Mouse (Mus musculus) B cell, adult 62 days (primary cell): ENCODE measurements around the gene Olfr248. TPM values are rescaled to one million over a fixed set of nuclear protein-coding genes. Genes with fewer than 3 reads are reported as not detected.

ENCODE experiments used
- total RNA-seq: library from RNA; stranded (reverse); gene quantifications from 4 replicates; pipeline ENCODE4 v1.2.4, GENCODE M21; 2023

Gene Olfr248
- not detected in 4 replicates for total RNA-seq

DNA sequence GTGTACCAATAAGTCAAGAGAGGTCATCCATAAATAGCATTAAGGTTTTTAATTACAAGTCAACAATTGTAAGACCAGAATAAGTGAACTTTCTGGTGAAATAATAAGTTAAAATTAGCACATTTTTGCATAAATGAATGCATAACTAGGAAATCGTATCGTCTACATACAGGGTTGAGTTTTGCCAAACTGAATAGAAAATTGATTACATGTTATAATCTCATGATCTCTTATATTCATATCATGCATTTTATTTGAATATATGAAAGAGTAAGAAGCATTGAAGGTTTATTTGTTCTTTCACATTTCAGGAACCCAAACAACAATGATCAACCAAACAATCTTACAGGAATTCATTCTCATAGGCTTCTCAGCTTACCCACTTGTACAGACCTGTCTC is at the start of gene Olfr248:
TSS of gene Olfr248 (plus strand) at position 301 of the 400 bp plus-strand sequence.

DNA sequence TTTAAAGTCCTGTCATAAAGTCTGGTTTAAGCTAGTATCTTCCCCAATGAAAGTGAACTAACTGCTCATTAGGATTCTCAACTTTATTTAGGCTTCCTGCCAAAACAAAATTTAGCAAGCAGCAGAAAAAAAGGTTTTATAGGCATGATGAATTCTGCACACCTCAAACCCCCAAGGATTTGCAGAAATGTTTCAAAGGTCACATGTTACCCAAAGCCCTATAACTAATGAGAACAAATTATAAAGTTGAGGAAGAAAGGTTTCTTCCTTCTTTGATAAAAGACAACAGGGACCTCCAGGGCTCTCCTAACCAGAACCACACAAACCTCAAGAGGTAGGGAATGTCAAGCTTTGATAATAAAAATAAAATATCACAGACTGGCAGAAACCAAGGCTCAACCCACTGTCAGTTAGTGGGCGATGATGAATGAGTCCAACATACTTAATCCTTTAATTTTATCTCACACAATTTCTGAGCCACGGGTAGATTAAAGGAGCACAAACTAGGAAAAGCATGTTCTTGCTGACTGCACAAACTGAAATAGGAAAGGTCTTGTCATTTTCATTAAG is 25.9 kb upstream of the Olfr248 start, which contains the start of gene Olfr417:
TSS of gene Olfr417 (plus strand) at position 241 of the 570 bp plus-strand sequence.

DNA sequence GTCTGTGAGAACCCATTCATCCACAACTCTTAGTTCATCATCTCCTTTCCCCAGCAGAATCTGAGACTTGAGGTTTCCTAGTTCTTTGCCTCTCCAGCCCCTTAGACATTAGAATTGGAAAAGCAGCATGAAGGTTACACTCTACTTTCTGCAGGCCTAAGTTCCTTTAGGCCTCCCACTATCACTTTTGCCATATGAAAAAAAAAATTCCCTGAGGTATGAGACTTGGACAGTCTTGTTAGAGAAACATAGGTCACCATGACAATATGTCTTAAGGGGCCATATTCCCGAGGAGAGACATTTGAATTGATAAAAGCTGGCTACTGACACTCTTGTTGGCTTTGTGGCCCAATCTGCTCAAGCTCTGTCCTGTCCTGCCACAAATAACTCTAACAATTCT is 32.9 kb downstream of the Olfr248 start, which contains the start of gene Olfr414:
TSS of gene Olfr414 (plus strand) at position 301 of the 400 bp plus-strand sequence.

Other genes starting within 250 kb of the Olfr248 start
- not detected in 4 replicates for gene Olfr420, start 235.4 kb upstream of the Olfr248 start, total RNA-seq
- 0.06 TPM in 1 of 4 replicates, not detected in the others for gene Spta1, start 218.3 kb upstream of the Olfr248 start, total RNA-seq
- not detected in 4 replicates for gene Olfr419, start 139.0 kb upstream of the Olfr248 start, total RNA-seq
- not detected in 4 replicates for gene Mptx1, start 60.5 kb upstream of the Olfr248 start, total RNA-seq
- not detected in 4 replicates for gene Olfr417, start 25.9 kb upstream of the Olfr248 start, total RNA-seq
- gene Olfr414, start 33.0 kb downstream of the Olfr248 start, total RNA-seq = not detected in 4 replicates
- not detected in 4 replicates for gene Olfr220, start 51.0 kb downstream of the Olfr248 start, total RNA-seq
- 0.77 to 1.6 TPM (median 0.89 TPM) in 4 replicates for gene Fmn2, start 110.8 kb downstream of the Olfr248 start, total RNA-seq